ENCODE assay signal across 33 mouse cellular contexts in genomic region chr8:73302947-73303346, GRCm38 (mm10). TPM values are rescaled to one million over a fixed set of nuclear protein-coding genes. Genes with fewer than 3 reads are reported as not detected.
DNase-seq lines count a peak whose midpoint lies in the region; ATAC-seq lines count a peak whose summit lies in the region.
"Had no signal": no experiment of that assay in that cellular context is flagged by ENCODE, and none has a peak within 500 bp of the region (broad histone marks: within the 10 kb centered on the region; RNA-seq: fewer than 3 reads in every experiment).

No protein-coding gene starts in this region.

- peak; percentile 48 for DNase-seq in heart, adult 11 months
- no peak for DNase-seq in heart, postnatal 4 days
- DNase-seq in right cerebral cortex, adult 18-20 months = peak; percentile 64
- DNase-seq in right cerebral cortex, postnatal 25 days = no peak
- peak; percentile 23 to 30 for DNase-seq in left cerebral cortex, postnatal 14 days (ENCODE audit: low spot score in 2 of 2)
- DNase-seq in telencephalon, adult 2 months (ENCODE audit: low read depth, low spot score) = peak; percentile 32
- DNase-seq in forebrain, embryonic 14.5 days (ENCODE audit: low spot score) = no peak
- DNase-seq: adrenal gland, postnatal 36 days; B cell, adult 2 months; cerebellum, adult 2 months; cerebellum, postnatal 14 days; gastrocnemius, postnatal 25 days; heart, adult 2 months; heart, postnatal 10 days; kidney, adult 11 months; kidney, postnatal 25 days; layer of hippocampus, postnatal 36 days; lung, embryonic 14.5 days; lung, postnatal 14 days; midbrain, embryonic 14.5 days; retina, postnatal 1 day; thymus, adult 18-20 months; thymus, postnatal 25 days had no signal

- H3K27ac ChIP-seq in forebrain, embryonic 14.5 days (ENCODE audit: low read depth, low read length) = no peak overlapping the region
- H3K27ac ChIP-seq: forebrain, embryonic 13.5 days; heart, adult 2 months; heart, embryonic 13.5 days; hindbrain, embryonic 10.5 days; hindbrain, embryonic 15.5 days; kidney, embryonic 15.5 days; layer of hippocampus, adult 2 months; limb, embryonic 12.5 days; liver, embryonic 15.5 days; stomach, embryonic 15.5 days had no signal

- no peaks in the 10 kb centered on the region for H3K4me1 ChIP-seq in forebrain, embryonic 14.5 days (ENCODE audit: control insufficient read depth, insufficient read depth, low read length)
- H3K4me1 ChIP-seq: forebrain, embryonic 13.5 days; hindbrain, embryonic 10.5 days; limb, embryonic 12.5 days; liver, embryonic 15.5 days; stomach, embryonic 15.5 days had no signal

- no peak for ATAC-seq in forebrain, embryonic 14.5 days
- ATAC-seq: forebrain, embryonic 13.5 days; inflammation-experienced regulatory T-cells, adult 6 months had no signal

- no peaks in the 10 kb centered on the region for H3K36me3 ChIP-seq in forebrain, embryonic 14.5 days (ENCODE audit: control insufficient read depth, insufficient read depth, low read length)
- H3K36me3 ChIP-seq: heart, embryonic 13.5 days; hindbrain, embryonic 10.5 days; hindbrain, embryonic 15.5 days; kidney, embryonic 15.5 days; limb, embryonic 12.5 days; liver, embryonic 15.5 days; stomach, embryonic 15.5 days had no signal

- no peak overlapping the region for H3K9ac ChIP-seq in forebrain, embryonic 14.5 days (ENCODE audit: low read length)
- H3K9ac ChIP-seq: forebrain, embryonic 13.5 days; heart, embryonic 13.5 days; hindbrain, embryonic 15.5 days; kidney, embryonic 15.5 days; limb, embryonic 12.5 days; liver, embryonic 15.5 days; lung, embryonic 14.5 days; stomach, embryonic 15.5 days had no signal

- H3K27me3 ChIP-seq in forebrain, embryonic 14.5 days (replicated peaks; ENCODE audit: control insufficient read depth, insufficient read depth, low read length) = no peaks in the 10 kb centered on the region
- H3K27me3 ChIP-seq: forebrain, embryonic 13.5 days; heart, embryonic 13.5 days; hindbrain, embryonic 15.5 days; kidney, embryonic 15.5 days; limb, embryonic 12.5 days; liver, embryonic 15.5 days; stomach, embryonic 15.5 days had no signal

- no peak overlapping the region for H3K4me3 ChIP-seq in forebrain, embryonic 14.5 days (ENCODE audit: low read depth, low read length)
- H3K4me3 ChIP-seq: forebrain, embryonic 13.5 days; heart, adult 2 months; heart, embryonic 13.5 days; hindbrain, embryonic 10.5 days; hindbrain, embryonic 15.5 days; kidney, embryonic 15.5 days; layer of hippocampus, adult 2 months; limb, embryonic 12.5 days; liver, embryonic 15.5 days; stomach, embryonic 15.5 days had no signal

- no peak overlapping the region for H3K4me2 ChIP-seq in forebrain, embryonic 14.5 days (ENCODE audit: low read length)
- H3K4me2 ChIP-seq: forebrain, embryonic 13.5 days; heart, embryonic 13.5 days; hindbrain, embryonic 15.5 days; kidney, embryonic 15.5 days; limb, embryonic 12.5 days; liver, embryonic 15.5 days; lung, embryonic 14.5 days; stomach, embryonic 15.5 days had no signal

- intact Hi-C loops in left cerebral cortex, postnatal 14 days (cut with DNase I) = no loop called here

- no peaks in the 10 kb centered on the region for H3K9me3 ChIP-seq in forebrain, embryonic 14.5 days (replicated peaks; ENCODE audit: control insufficient read depth, low read length)
- H3K9me3 ChIP-seq: forebrain, embryonic 13.5 days; heart, embryonic 13.5 days; hindbrain, embryonic 10.5 days; hindbrain, embryonic 15.5 days; kidney, embryonic 15.5 days; limb, embryonic 12.5 days; liver, embryonic 15.5 days; stomach, embryonic 15.5 days had no signal

- WGBS in forebrain, embryonic 14.5 days = 89% methylated on average over 3 of the region's 3 CpGs

RNA-seq across cellular contexts. Expression of gene Large1, which starts 50.4 kb away (rescaled TPM):
- total RNA-seq in heart, postnatal 4 days (2021) = 10 to 100 TPM; 28.8 to 30.2 TPM
- total RNA-seq in left cerebral cortex, postnatal 14 days (2021) = 100 to 1,000 TPM; 157 to 166 TPM
- polyA plus RNA-seq in forebrain, embryonic 14.5 days (2014; fragmentation: Nextera tagmentation; extraction: Ambion mirVana) = 18.8 and 19.6 TPM in 2 replicates

Comparison
In these comparisons a context has a peak if more than half of its experiments do, and no peak if none do; other contexts are left out.
1. DNase-seq: peak in heart, adult 11 months (single experiment), right cerebral cortex, adult 18-20 months (single experiment), left cerebral cortex, postnatal 14 days (2 of 2) and telencephalon, adult 2 months (single experiment); none in heart, postnatal 4 days (single experiment), right cerebral cortex, postnatal 25 days (single experiment) and forebrain, embryonic 14.5 days (single experiment).
2. RNA of gene Large1, which starts 50.4 kb away (total RNA-seq): 157 to 166 TPM in left cerebral cortex, postnatal 14 days; 28.8 to 30.2 TPM in heart, postnatal 4 days; every median in the first group is over 4 times any median in the second.